Mouse (Mus musculus) heart, embryonic 16.5 days (tissue): ENCODE measurements around the gene Hist1h2bj. TPM values are rescaled to one million over a fixed set of nuclear protein-coding genes. Genes with fewer than 3 reads are reported as not detected.
"Not testable (repeated sequence)": the region's sequence is repeated elsewhere in the genome, so short reads cannot be mapped to it uniquely, and the experiment has no call there.

Source experiments
- ATAC-seq: fragments of 200-750 bp; cut with Nextera tagmentation; replicated peaks from 2 replicates; pipeline ENCODE4 v1.8.0; 2017; ENCODE audit warnings: moderate number of reproducible peaks; ENCODE audit not compliant: insufficient read depth, low FRiP score; ENCODE audit errors: extremely low read depth
- H3K27ac ChIP-seq: fragments of 300-500 bp; sonication (generic); 2 replicates; pipeline ENCODE4 v1.5.1; 2014; ENCODE audit warnings: mild to moderate bottlenecking, low read length, control low read depth, moderate library complexity
- H3K27me3 ChIP-seq: fragments of 300-500 bp; sonication (generic); 2 replicates; pipeline ENCODE4 v1.6.1; 2014; ENCODE audit warnings: low read length, mixed read lengths; ENCODE audit not compliant: control insufficient read depth, insufficient read depth
- H3K36me3 ChIP-seq: fragments of 300-500 bp; sonication (generic); 2 replicates; pipeline ENCODE4 v1.6.1; 2014; ENCODE audit not compliant: control insufficient read depth, insufficient read depth
- H3K4me1 ChIP-seq: fragments of 300-500 bp; sonication (generic); 2 replicates; pipeline ENCODE4 v1.6.1; 2014; ENCODE audit warnings: low read length, mixed read lengths; ENCODE audit not compliant: control insufficient read depth, insufficient read depth
- H3K4me2 ChIP-seq: fragments of 300-500 bp; sonication (generic); 2 replicates; pipeline ENCODE4 v1.6.1; 2014; ENCODE audit warnings: low read depth, mild to moderate bottlenecking, control low read depth, low read length
- H3K4me3 ChIP-seq: fragments of 300-500 bp; sonication (generic); 2 replicates; pipeline ENCODE4 v1.5.1; 2014; ENCODE audit warnings: mild to moderate bottlenecking, control low read depth, low read length
- H3K9ac ChIP-seq: fragments of 300-500 bp; sonication (generic); 2 replicates; pipeline ENCODE4 v1.6.1; 2014; ENCODE audit warnings: low read length, control low read depth
- H3K9me3 ChIP-seq: fragments of 300-500 bp; sonication (generic); replicated peaks from 2 replicates; pipeline ENCODE4 v1.6.1; 2016; ENCODE audit warnings: low read length; ENCODE audit not compliant: control insufficient read depth
- WGBS: fragments of 180-500 bp; shearing (Covaris S2); extraction: QIAGEN DNeasy Blood & Tissue Kit; methylation state at CpG from one replicate; pipeline ENCODE4 v1.1.7; 2014; 5-methylcytosine and 5-hydroxymethylcytosine counted together
- microRNA-seq: library from miRNA; unstranded; fragments of <30 nt; microRNA quantifications from one replicate; pipeline ENCODE4, GENCODE M21; 2017
- polyA plus RNA-seq: library from polyadenylated mRNA; unstranded; fragments of >200 nt; fragmentation: Nextera tagmentation; extraction: Ambion mirVana; gene quantifications from 2 replicates; pipeline ENCODE4 v1.2.1, GENCODE M21; 2015

The Hist1h2bj gene
- polyA plus RNA-seq, 1 experiment from 2014 or later: 9.9 TPM

GRCm38 (mm10) chr13:22061422-22061821 is 18.4 kb downstream of the Hist1h2bj start:
- Histone ChIP-seq H3K27me3 (no peaks in the 10 kb centered on the region), H3K4me2 (no peak overlapping the region), H3K9ac (no peak overlapping the region), H3K36me3 (no peaks in the 10 kb centered on the region), H3K4me1 (no peaks in the 10 kb centered on the region), H3K4me3 (no peak overlapping the region), H3K9me3 (peaks cover 2% of the 10 kb centered on the region), H3K27ac (no peak overlapping the region)
- no peak for ATAC-seq
- 75% methylated on average over 1 of the region's 1 CpGs for WGBS

GRCm38 (mm10) chr13:22063468-22063867 is 20.5 kb downstream of the Hist1h2bj start:
- Histone ChIP-seq H3K36me3 (no peaks in the 10 kb centered on the region), H3K4me2 (no peak overlapping the region), H3K4me3 (no peak overlapping the region), H3K4me1 (no peaks in the 10 kb centered on the region), H3K27ac (no peak overlapping the region), H3K27me3 (no peaks in the 10 kb centered on the region), H3K9ac (no peak overlapping the region), H3K9me3 (peaks cover 3% of the 10 kb centered on the region)
- no peak for ATAC-seq
- 49% methylated on average over 1 of the region's 1 CpGs for WGBS

GRCm38 (mm10) chr13:22084140-22084539 is 41.1 kb downstream of the Hist1h2bj start, which contains the start of gene Vmn1r188:
Vmn1r188 (plus strand) TSS chr13:22084440.
- not testable (repeated sequence) for H3K4me3 ChIP-seq, H3K4me2 ChIP-seq, ATAC-seq, H3K9me3 ChIP-seq, H3K9ac ChIP-seq, H3K36me3 ChIP-seq, H3K27me3 ChIP-seq, H3K4me1 ChIP-seq, H3K27ac ChIP-seq
- 72% methylated on average over 1 of the region's 1 CpGs for WGBS

Small RNA genes lying within 50 kb of the gene (microRNA-seq; reads per million reads assigned to microRNA genes)
- gene Gm26300 (not detected), gene Gm44390 (not detected), gene Gm44486 (not detected)

Other genes with a start within 250 kb of the Hist1h2bj start
- 9.3 and 10.4 TPM in 2 replicates for gene Hist1h2bq, start 233.0 kb upstream of the Hist1h2bj start, polyA plus RNA-seq
- gene Hist1h2ao, start 232.7 kb upstream of the Hist1h2bj start, polyA plus RNA-seq: not detected in 2 replicates
- not detected in 2 replicates for gene Hist1h4m, start 231.5 kb upstream of the Hist1h2bj start, polyA plus RNA-seq
- 6.3 and 7.5 TPM in 2 replicates for gene Hist1h4n, start 211.0 kb upstream of the Hist1h2bj start, polyA plus RNA-seq
- 1,370 and 1,778 TPM in 2 replicates for gene Hist1h2ap, start 209.7 kb upstream of the Hist1h2bj start, polyA plus RNA-seq
- 9.6 and 10.5 TPM in 2 replicates for gene Hist1h2br, start 209.5 kb upstream of the Hist1h2bj start, polyA plus RNA-seq
- gene Zfp184, start 98.1 kb upstream of the Hist1h2bj start, polyA plus RNA-seq: 2.9 and 4.7 TPM in 2 replicates
- gene Pom121l2, start 62.0 kb upstream of the Hist1h2bj start, polyA plus RNA-seq: not detected in 2 replicates
- gene Prss16, start 33.5 kb upstream of the Hist1h2bj start, polyA plus RNA-seq: 62.9 and 135 TPM in 2 replicates
- 5.3 and 7.9 TPM in 2 replicates for gene Hist1h2ah, start 7.6 kb upstream of the Hist1h2bj start, polyA plus RNA-seq
- 1.6 and 3.1 TPM in 2 replicates for gene Hist1h2bk, start 7.3 kb upstream of the Hist1h2bj start, polyA plus RNA-seq
- 9.0 and 10.6 TPM in 2 replicates for gene Hist1h4i, start 1.9 kb upstream of the Hist1h2bj start, polyA plus RNA-seq
- 13.3 and 22.0 TPM in 2 replicates for gene Hist1h2ag, start 270 bp upstream of the Hist1h2bj start, polyA plus RNA-seq
- not detected in 2 replicates for gene Vmn1r188, start 41.2 kb downstream of the Hist1h2bj start, polyA plus RNA-seq
- not detected in 2 replicates for gene Vmn1r189, start 62.6 kb downstream of the Hist1h2bj start, polyA plus RNA-seq
- not detected in 2 replicates for gene Vmn1r191, start 140.8 kb downstream of the Hist1h2bj start, polyA plus RNA-seq
- not detected in 2 replicates for gene Vmn1r192, start 147.9 kb downstream of the Hist1h2bj start, polyA plus RNA-seq
- not detected in 2 replicates for gene Vmn1r193, start 179.9 kb downstream of the Hist1h2bj start, polyA plus RNA-seq
- gene Vmn1r194, start 201.0 kb downstream of the Hist1h2bj start, polyA plus RNA-seq: not detected in 2 replicates
- not detected in 2 replicates for gene Vmn1r195, start 227.3 kb downstream of the Hist1h2bj start, polyA plus RNA-seq
- not detected in 2 replicates for gene Vmn1r196, start 246.7 kb downstream of the Hist1h2bj start, polyA plus RNA-seq